Mouse (Mus musculus): ENCODE measurements at regions not wholly inside any gene's neighbourhood (a gene's known extent, or its start where the extent isn't known, plus 50 kb on each side); places are given as distances from the start of the nearest gene placed in this dataset.

- TF ChIP-seq CTCF (IDR thresholded peaks at IDR 0.05; ENCODE audit: low read depth, low read length) (no peak), POLR2A (IDR thresholded peaks at IDR 0.05; ENCODE audit: borderline replicate concordance, low read depth, low read length) (no peak)
These were observed 97.7 kb upstream of the Acsl4 start for GRCm38 (mm10) chrX:142488078-142488477.
